Mouse (Mus musculus) retina, postnatal 1 day (tissue): ENCODE results near the gene Kcnj16.
A peak's percentile ranks its signal among the peaks of the same experiment; 100 is the strongest.

Experiments
- DNase-seq: peaks from one replicate; pipeline ENCODE4 v3.0.0-alpha.2; 2012

The Kcnj16 gene

GRCm38 (mm10) chr11:110967762-110968135 lies at the start of gene Kcnj16:
Gene Kcnj16 (plus strand): TSS chr11:110968033.
- DNase-seq = no peak

- DNase-seq = no peak
Observed at GRCm38 (mm10) chr11:110918808-110919465, 48.9 kb upstream of the Kcnj16 start.

DNA sequence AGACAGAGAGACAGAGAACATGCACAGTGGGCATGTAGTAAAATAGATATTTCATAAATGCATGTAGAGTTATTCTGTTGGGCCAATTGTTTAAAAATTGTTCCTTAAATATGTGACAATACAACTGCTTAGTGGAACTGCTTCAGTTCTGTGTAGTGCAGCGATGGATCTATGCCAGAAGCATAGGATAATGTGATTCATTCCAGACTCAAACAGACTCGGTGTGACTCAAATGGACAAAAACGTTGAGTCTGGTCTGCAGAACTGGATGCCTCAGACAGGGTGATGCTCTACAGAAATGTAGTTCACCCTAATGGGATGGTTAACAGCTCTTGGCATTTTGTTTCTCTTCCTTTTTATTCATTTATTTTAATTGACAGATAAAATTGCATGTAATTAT lies 32.1 kb upstream of the Kcnj16 start:
- DNase-seq = no peak

- no peak for DNase-seq
Observed at GRCm38 (mm10) chr11:110942280-110942679, 25.6 kb upstream of the Kcnj16 start.

DNA sequence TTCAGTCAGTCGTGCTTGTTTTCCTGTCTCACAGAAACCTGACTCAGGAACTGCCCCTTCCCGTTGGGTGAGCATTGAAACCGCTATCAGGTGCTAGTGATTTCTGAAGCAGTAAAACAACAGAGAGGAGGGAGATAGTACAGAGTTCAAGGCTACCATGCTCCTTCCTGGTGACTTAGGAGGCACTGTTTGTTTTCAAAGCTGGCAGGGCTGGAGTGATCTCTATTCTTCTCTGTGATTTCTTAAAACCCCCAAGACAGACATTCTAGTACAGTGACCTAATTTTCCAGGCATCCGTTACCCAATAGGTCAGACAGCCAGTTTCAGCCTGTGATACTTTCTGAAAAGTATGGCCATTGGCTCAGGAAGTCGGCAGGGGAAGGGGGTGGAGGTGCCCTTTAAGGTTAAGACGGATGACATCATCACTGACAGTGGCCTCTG lies 25.1 kb upstream of the Kcnj16 start:
- DNase-seq = peak; percentile 46

DNA sequence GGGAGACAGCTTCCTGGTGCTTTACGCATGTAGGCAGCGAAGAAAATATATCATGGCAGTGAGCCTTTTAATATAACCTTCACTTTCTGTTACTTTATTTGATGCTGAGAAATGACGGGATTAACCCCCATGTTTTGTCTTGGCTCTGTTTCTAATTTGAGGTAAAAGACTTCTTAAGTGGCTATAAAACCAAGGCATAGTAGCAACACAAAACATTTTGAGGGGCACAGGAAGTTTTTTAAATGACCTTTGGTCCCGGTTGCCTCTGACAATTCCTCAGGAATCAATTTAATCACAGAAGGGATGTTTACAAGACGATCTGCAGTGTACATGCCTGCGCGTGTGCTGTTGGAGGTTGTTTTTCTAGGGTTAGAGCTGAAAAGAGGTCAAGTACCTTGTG lies 11.2 kb upstream of the Kcnj16 start:
- no peak for DNase-seq

DNA sequence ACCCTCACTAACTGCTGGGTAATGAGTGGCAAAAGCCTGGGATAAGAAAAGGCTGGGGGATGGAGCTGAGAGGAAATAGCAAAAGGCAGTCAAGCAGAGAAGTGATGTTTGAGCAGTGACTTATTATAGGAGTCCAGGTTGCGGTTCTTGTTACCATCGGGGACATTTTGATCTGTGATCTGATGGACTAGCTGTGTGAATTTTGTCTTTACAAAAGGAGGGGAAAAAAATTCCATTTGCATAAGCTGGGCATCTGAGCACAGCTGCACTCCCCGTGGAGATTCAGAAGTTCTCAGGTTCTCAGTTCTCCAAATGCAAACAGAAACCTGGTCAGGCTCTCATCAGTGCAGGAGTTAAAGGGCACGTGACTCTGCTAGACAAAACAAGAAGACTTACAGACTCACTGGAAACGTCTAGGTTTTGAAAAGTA lies 6.2 kb upstream of the Kcnj16 start:
- no peak for DNase-seq

DNA sequence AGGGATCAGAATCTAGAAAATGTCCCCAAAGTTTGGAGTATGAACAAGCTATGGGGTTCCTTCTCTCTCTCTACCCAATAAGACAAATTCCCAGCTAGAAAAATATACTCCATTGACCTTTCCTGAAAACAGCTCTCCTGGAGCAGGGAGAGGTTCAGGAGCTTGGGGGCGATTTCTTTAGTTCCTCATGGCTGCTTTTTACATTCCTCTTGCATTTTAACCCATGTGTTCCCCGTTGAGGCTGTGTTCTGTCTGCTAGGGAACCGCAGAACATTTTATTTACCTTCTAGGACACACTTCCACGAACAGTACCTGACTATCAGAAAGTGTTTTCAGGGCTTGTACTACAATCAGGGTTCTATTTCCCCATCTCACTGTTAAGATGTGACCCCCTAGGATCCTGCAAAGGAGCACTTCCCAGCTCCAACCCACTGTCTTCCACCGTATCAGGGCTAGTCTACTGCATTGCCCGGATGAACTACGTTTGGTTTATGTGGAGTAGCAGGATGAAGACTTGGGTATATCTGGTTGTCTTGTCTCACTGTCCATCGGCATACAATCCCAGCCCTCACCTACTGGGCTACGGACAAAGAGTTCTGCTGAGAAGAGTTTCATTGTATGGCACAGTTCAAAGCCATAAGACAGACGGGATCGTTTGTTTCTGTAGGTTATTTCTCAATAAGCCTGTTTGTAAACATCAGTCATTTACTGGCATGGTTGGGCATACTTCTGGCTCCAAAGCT lies 643 bp upstream of the Kcnj16 start:
- no peak for DNase-seq

DNA sequence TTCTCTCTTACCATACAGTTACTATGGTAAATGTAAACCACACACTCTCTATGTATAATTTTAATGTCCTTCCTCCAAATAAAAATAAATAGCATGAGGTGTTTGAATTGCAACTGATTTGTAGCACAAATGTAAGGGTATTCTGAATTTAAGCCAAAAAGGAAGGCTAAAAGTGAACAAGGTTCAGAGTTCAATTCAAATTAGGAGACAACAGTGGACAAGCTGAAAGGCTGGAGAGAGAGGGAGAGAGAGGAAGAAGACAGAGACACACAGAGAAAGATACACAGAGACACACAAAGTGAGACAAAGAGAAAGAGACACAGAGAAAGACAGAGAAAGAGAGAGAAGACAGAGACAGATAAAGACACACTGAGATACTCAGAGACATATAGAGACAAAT lies 1.1 kb downstream of the Kcnj16 start:
- no peak for DNase-seq

GRCm38 (mm10) chr11:110985508-110985907 lies 17.7 kb downstream of the Kcnj16 start:
- no peak for DNase-seq

GRCm38 (mm10) chr11:110985949-110986348 lies 18.1 kb downstream of the Kcnj16 start:
- DNase-seq = peak; percentile 27

- DNase-seq = no peak
Observed at GRCm38 (mm10) chr11:110993616-110994015, 25.8 kb downstream of the Kcnj16 start.

GRCm38 (mm10) chr11:110997211-110997610 lies 29.4 kb downstream of the Kcnj16 start:
- DNase-seq = no peak

DNA sequence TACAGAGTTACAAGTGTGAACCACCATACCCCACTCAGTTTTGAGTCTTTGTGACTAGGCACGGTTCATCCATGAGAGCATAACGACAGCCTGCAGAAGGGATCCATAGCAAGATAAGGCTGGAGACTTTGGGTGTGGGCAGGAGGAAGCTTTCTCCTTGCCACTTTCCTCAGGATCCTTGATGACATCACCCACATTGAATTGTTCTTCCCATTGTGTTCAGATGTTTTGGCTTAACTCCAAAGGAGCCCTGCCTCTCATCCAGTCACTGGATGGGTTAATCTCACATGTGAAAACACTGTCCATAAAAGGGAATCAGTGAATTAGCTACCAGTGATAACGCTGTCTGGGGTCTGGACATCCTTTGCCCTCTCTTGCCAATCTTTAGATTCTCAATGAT lies 37.3 kb downstream of the Kcnj16 start:
- DNase-seq = peak; percentile 16

GRCm38 (mm10) chr11:111009471-111009870 lies 41.6 kb downstream of the Kcnj16 start:
- no peak for DNase-seq

GRCm38 (mm10) chr11:111016206-111016605 lies 48.4 kb downstream of the Kcnj16 start:
- no peak for DNase-seq

- no peak for DNase-seq
Observed at GRCm38 (mm10) chr11:111020211-111020610, 52.4 kb downstream of the Kcnj16 start.

DNA sequence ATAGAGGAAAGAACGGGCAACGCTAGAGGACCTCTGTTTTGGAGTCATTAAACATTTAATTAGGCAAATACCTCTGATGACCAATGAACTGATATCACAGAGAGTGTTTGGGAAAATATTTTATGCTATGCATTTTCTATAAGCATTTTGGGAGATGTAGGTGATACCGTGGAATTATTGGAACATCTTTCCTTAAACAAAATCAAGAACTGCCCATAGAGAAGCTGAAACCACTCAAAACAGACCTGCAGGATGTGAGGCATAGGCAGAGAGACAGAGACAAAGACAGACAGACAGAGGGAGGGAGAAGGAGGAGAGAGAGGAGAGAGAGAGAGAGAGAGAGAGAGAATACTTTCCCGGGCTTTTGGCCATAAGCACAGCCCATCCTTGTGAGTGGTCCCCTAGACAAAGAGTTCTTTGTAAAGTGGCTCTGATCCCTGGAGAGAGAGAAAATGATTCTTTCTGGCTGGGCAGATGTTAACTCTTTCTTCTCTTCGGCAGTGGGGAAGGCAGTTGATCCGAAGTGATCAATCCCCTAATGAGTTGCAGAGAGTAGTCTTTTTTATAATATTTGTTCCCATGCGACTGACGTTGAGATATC lies 54.9 kb downstream of the Kcnj16 start:
- peak; percentile 81 for DNase-seq

DNA sequence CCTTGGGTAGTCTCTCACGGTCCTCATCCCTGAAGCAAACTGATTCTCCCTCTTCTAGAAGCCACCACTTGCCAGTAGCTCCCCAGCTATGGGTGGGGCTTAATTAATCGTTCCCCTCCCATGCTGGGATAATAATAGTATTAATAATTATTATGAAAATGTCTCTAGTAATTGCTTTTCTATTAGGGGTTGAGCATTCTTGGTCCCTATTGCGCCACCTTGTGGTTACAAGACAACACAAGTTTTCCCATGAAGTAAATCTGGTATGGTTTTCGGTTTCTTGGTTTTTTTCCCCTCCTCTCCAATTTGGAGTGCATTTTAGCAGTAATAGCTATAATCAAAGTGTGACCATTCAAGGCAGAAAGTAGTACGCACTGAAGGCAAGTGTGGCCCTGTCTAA lies 74.3 kb downstream of the Kcnj16 start:
- peak; percentile 55 for DNase-seq

DNA sequence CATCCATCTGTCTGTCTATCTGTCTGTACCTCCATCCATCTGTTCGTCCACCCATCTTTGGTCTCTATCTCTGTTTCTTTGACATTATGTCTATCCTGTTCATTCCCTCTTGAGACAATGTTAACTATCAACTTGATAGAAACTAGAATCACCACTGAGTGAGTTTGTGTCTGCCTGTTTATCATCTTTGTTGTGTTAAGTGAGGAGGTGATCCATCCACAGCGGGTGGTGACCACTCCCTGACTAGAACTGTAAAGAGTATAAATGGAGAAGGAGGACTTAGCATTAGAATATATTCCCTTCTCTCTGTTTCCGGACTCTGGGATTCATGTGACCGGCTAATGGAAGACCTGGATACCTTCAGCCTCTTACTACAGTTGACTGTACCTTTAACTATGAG lies 75.5 kb downstream of the Kcnj16 start:
- DNase-seq = no peak

GRCm38 (mm10) chr11:111054252-111054651 lies 86.4 kb downstream of the Kcnj16 start:
- no peak for DNase-seq

DNA sequence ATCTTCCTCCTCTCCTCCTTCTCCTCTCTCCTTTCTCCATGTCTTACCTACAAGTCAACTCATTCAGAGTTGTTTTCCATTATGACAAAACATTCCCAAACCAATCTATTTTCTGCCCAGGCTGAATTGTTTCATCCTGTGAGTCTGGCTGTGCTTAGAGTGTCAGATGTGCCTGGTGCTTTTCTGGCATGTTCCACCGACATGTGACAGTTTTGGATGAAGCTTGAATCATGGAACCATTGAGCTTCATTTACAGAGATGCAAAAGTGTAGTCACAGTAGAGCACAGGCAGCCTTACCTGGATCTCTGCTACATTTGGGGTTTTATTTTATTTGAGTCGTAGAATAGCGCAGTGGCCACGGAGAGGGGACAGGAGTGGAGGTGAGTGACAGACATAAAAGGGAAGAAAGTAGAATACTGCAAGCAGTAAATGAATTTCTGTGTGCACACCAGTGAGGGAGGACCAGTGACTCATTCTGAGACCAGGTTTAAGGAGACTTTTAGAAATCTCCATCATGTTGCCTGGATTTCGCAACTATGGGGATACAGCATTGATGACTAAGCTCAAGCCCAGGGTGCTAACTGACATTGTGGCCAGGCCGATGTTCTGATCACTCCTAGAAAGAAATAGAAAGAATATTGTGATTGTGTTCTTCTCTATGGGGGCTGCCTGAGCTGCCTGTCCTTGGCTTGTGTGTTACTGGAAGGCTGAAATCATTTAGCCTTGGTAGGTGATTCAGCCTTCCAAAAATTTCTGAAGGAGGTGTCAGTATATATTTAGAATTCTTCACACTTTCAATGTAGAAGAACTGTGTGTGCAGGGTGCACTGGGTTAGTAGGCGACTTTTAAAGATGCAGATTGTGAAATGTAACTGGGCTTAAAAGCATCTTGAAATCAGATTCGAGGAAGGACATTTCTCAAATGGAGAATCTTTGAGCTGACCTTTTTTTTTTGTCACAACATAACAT lies 87.3 kb downstream of the Kcnj16 start:
- no peak for DNase-seq

GRCm38 (mm10) chr11:111056030-111056429 lies 88.2 kb downstream of the Kcnj16 start:
- no peak for DNase-seq
